Mouse (Mus musculus) forebrain, embryonic 12.5 days (tissue): ENCODE results near the gene Pcyt1a. TPM values are rescaled to one million over a fixed set of nuclear protein-coding genes. Genes with fewer than 3 reads are reported as not detected.

ENCODE experiments used
- ATAC-seq: fragments of 200-750 bp; cut with Nextera tagmentation; 2 replicates; pipeline ENCODE4 v1.8.0; 2017; ENCODE audit warnings: moderate TSS enrichment; ENCODE audit not compliant: low FRiP score
- H3K27ac ChIP-seq: fragments of 300-500 bp; sonication (generic); 2 replicates; pipeline ENCODE4 v1.5.1; 2016; ENCODE audit warnings: mild to moderate bottlenecking
- H3K27me3 ChIP-seq: fragments of 300-500 bp; sonication (generic); 2 replicates; pipeline ENCODE4 v1.6.1; 2016; ENCODE audit warnings: mild to moderate bottlenecking
- H3K36me3 ChIP-seq: fragments of 300-500 bp; sonication (generic); replicated peaks from 2 replicates; pipeline ENCODE4 v1.6.1; 2016; ENCODE audit warnings: mild to moderate bottlenecking
- H3K4me1 ChIP-seq: fragments of 300-500 bp; sonication (generic); 2 replicates; pipeline ENCODE4 v1.6.1; 2016
- H3K4me2 ChIP-seq: fragments of 300-500 bp; sonication (generic); 2 replicates; pipeline ENCODE4 v1.6.1; 2016; ENCODE audit warnings: mild to moderate bottlenecking, moderate library complexity
- H3K4me3 ChIP-seq: fragments of 300-500 bp; sonication (generic); replicated peaks from 2 replicates; pipeline ENCODE4 v1.5.1; 2016; ENCODE audit warnings: mild to moderate bottlenecking
- H3K9ac ChIP-seq: fragments of 300-500 bp; sonication (generic); 2 replicates; pipeline ENCODE4 v1.6.1; 2016; ENCODE audit warnings: mild to moderate bottlenecking
- H3K9me3 ChIP-seq: fragments of 300-500 bp; sonication (generic); 2 replicates; pipeline ENCODE4 v1.6.1; 2016
- WGBS: fragments of 180-500 bp; shearing (Covaris S2); methylation state at CpG from one replicate; pipeline ENCODE4 v1.1.7; 2016; 5-methylcytosine and 5-hydroxymethylcytosine counted together
- polyA plus RNA-seq: library from polyadenylated mRNA; unstranded; fragments of >200 nt; fragmentation: Nextera tagmentation; extraction: Ambion mirVana; gene quantifications from 2 replicates; pipeline ENCODE4 v1.2.1, GENCODE M21; 2016

Gene Pcyt1a
- polyA plus RNA-seq, 1 experiment from 2014 or later = 42.7 TPM

DNA sequence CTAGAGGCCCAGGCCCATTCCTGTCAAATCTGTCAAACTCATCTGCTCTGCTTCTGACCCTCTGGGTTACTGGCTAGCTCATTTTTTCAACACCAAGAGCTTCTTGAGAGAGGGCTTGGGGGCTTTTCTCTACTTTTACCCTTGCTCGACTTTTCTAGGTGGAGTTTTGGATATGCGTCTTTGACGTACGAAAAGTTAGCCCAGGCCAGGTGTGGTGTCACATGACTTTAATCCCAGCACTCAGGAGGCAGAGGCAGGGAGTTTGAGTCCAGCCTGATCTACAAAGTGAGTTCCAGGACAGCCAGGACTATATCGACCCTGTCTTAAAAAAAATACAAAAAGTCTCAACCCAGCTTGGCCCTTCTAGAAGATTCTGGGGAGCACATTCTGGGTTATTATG lies 77.3 kb downstream of the Pcyt1a start:
- Histone ChIP-seq H3K9ac (no peak overlapping the region), H3K36me3 (no peaks in the 10 kb centered on the region), H3K4me1 (peaks cover 16% of the 10 kb centered on the region), H3K4me3 (no peak overlapping the region), H3K9me3 (no peaks in the 10 kb centered on the region), H3K27me3 (no peaks in the 10 kb centered on the region), H3K27ac (no peak overlapping the region), H3K4me2 (no peak overlapping the region)
- 86% methylated on average over 5 of the region's 5 CpGs for WGBS
- no peak for ATAC-seq

DNA sequence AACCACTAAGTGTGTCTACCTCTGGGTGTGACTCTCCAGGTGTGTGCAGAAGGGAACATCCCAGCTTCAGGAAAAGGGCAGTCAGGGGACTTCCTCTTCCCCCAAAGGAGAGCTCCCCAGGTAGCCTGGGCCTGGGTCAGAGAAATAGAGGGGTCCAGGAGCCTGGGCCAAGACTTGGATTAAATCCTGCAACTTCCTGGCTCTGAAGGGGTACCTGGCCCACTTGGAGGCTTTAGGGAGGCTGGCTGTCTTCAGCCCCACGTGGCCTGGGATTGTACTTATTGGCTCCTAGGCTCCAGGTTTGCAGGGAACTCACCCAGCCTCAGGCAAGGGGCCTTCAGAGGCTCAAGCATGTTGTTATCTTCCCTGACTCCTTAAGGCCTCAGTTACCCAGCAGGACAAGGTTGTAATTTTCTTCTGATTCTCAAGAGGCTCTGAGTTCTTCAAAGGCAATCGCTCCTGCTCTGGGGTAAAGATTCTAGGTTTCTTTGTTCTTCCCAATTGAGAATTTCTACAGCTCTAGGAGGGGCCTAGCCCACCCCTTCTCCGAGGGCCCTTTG lies 77.9 kb downstream of the Pcyt1a start:
- Histone ChIP-seq H3K4me2 (no peak overlapping the region), H3K9me3 (no peaks in the 10 kb centered on the region), H3K4me1 (peaks cover 16% of the 10 kb centered on the region), H3K27ac (no peak overlapping the region), H3K27me3 (no peaks in the 10 kb centered on the region), H3K9ac (no peak overlapping the region), H3K36me3 (no peaks in the 10 kb centered on the region), H3K4me3 (no peak overlapping the region)
- ATAC-seq = no peak
- WGBS = 33% methylated on average over 3 of the region's 3 CpGs

DNA sequence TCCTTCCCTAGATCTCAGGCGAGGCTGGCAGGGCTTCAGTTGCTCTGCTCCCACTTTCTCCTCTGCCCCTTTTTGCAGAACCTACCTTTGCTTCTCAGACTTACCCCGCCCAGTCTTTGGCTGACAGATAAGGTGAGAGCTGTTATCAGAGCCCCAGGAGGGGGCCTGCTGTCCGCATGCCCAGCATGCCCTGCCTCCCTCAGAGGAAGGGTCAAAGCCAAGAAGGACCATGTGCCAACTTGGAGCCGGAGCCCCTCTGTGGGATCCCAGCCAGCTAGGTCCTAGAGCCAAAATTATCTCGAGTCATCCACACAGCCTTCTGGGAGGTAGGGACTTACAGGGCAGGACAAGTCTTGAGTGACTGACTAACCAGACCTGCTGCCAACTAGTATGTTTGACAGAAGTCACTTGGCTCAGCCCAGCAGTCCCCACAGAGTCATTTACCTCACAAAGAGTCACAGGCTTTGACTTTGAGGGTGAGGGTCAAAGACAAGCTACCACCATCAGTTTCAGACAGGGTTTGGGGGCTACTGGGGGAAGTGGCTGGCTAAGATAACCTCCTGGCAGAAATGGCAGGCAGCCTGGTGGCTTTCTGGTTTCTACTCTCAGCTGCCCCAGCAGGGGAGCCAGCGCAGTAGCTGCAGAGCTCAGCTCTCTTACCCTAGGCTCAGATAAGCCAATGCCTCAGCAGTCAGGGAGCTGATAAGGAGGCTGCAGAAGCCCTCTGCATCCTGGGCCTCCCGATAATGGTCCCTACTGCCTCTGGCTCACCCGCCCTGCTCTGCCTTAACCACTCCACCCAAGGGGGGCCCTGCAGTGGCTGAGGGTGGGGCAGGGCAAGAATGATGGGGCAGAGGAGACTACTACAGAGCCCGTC lies 78.6 kb downstream of the Pcyt1a start:
- Histone ChIP-seq H3K4me3 (no peak overlapping the region), H3K4me1 (peaks cover 16% of the 10 kb centered on the region), H3K27me3 (no peaks in the 10 kb centered on the region), H3K9me3 (no peaks in the 10 kb centered on the region), H3K36me3 (no peaks in the 10 kb centered on the region), H3K4me2 (no peak overlapping the region), H3K27ac (no peak overlapping the region), H3K9ac (no peak overlapping the region)
- 63% methylated on average over 9 of the region's 9 CpGs for WGBS
- 0 out of 2 replicates have a peak, but pooled peaks have one; percentile 21 for ATAC-seq

DNA sequence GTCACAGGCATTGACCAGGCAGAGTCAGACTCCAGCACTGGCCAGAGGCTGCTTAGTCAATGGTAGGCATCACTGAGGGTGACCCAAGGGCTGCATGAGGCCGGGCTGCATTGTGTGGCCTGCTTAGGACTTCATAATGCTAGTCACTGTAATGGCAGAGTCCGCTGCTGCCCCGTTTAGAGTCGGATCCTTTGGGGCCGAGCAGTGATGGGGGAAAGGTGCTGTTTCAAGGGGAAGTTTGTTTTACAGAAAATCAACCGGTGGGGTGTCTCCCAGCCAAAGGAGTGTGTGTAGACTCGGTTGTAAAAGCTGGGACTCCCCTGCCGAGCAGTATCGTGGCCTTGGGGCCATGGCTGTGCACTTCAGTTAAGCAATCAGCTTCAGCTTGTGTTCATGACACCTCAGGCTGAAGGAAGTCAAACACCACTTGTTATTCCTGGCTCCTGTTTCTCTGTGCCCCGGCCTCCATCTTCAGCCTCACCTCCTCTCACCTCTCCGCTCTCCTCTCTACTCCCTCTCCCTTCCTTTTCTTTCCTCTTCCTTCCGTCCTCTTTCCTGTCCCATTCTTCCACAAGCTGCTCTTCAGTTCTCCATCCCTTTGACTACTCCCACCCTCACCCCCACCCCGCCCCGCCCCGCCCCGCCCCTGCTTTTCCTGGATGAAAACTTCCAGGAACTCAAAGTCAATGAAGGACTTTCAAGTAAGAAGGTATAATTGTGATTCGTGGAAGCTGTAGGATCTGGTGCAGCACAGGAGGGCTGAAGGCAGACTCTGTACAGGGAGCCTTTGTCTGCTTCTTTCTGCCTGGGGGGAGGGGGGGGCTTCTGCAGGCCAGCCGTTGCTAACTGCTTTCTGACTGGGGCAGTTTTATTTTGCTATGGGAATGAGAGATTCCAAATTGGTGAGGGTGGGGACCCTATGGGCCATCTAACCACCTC lies 79.9 kb downstream of the Pcyt1a start:
- 75% methylated on average over 18 of the region's 18 CpGs for WGBS

DNA sequence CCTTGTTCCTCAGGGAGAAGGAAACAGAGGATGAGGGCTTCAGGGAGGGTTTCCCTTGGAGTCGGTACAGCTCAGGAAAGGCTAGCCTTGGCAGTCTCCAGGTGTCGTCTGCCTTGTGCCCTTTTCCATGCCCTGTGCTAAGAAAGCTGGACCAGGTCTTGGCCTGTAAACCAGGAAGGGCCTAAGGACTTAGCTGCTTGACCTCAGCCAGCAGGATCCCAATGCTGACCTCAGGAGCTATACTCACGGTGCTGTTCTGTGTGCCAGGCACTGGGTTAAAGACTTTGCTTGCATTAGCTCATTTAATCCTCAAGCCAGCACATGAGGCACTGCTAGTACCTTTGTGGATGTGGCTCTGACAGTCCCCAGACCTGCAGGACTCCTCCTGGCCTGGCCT lies 80.6 kb downstream of the Pcyt1a start:
- Histone ChIP-seq H3K9me3 (no peaks in the 10 kb centered on the region), H3K4me1 (peaks cover 28% of the 10 kb centered on the region)

More for the DNA sequence above, 79.9 kb downstream of the Pcyt1a start:
- Histone ChIP-seq H3K4me1 (peaks cover 22% of the 10 kb centered on the region), H3K36me3 (no peaks in the 10 kb centered on the region), H3K27ac (no peak overlapping the region), H3K4me2 (no peak overlapping the region), H3K4me3 (no peak overlapping the region), H3K27me3 (no peaks in the 10 kb centered on the region), H3K9me3 (no peaks in the 10 kb centered on the region), H3K9ac (no peak overlapping the region)
- no peak for ATAC-seq

DNA sequence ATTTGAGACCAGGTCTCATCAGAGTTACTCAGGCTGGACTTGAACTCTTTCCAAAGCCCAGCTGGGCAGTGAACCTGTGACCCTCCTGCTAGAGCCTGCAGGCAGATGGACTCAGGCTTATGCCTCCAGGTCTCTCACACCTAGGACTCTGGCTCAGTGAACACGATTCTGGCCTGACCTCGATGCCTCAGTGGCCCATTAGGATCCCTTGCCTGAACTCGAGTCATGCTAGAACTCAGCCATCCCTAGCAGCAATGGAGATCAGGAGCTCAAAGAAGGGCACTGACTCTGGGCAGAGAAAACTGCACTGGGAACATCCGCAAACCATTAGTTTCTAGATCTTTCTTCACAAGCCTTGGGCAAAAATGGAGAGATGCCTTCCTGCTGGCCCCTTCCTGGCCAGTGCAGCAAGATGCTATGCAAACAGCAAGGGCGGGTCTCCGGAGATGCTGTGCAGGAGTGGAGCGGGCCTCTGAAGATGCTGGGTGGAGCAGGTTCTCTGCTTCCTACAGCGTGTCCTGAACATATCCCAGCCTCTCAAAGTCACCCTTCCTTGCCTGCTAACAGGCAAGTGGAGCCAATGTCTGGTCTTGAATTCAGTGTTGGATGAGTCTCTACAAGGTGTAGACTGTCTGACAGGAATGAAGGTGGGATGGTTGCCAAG lies 81.2 kb downstream of the Pcyt1a start:
- no peaks in the 10 kb centered on the region for H3K27me3 ChIP-seq
- 87% methylated on average over 8 of the region's 8 CpGs for WGBS
- H3K9ac ChIP-seq = no peak overlapping the region
- H3K36me3 ChIP-seq = no peaks in the 10 kb centered on the region
- no peak for ATAC-seq
- H3K9me3 ChIP-seq = no peaks in the 10 kb centered on the region
- H3K4me1 ChIP-seq = peaks cover 33% of the 10 kb centered on the region
- H3K4me3 ChIP-seq = no peak overlapping the region
- no peak overlapping the region for H3K27ac ChIP-seq
- no peak overlapping the region for H3K4me2 ChIP-seq

More for the DNA sequence above, 80.6 kb downstream of the Pcyt1a start:
- 77% methylated on average over 3 of the region's 3 CpGs for WGBS
- no peak overlapping the region for H3K9ac ChIP-seq
- no peak overlapping the region for H3K27ac ChIP-seq
- H3K4me2 ChIP-seq = no peak overlapping the region
- H3K4me3 ChIP-seq = no peak overlapping the region
- H3K36me3 ChIP-seq = no peaks in the 10 kb centered on the region
- ATAC-seq = no peak
- H3K27me3 ChIP-seq = no peaks in the 10 kb centered on the region

DNA sequence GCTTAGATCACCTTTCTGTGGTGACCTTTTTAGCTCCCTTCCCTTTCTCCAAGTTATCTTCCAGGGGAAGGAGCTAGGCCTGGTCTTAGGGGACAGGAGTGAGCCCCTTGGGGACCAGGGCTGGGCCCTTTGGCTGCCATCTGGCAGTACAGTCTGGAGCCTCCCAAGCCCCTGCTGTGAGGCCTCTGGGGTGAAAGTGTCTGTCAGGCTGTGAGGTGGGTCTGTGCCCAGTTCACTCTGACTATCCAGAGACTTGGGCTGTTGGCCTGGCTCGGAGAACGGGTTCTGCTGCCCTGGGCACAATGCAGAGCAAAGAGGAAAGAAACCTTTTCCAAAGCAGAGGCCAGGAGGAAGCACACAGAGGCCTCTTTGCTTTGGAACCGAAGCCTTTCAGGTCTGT lies 82.2 kb downstream of the Pcyt1a start:
- H3K27ac ChIP-seq = 0 out of 2 replicates have a peak overlapping the region, but pooled peaks have one; percentile 6

DNA sequence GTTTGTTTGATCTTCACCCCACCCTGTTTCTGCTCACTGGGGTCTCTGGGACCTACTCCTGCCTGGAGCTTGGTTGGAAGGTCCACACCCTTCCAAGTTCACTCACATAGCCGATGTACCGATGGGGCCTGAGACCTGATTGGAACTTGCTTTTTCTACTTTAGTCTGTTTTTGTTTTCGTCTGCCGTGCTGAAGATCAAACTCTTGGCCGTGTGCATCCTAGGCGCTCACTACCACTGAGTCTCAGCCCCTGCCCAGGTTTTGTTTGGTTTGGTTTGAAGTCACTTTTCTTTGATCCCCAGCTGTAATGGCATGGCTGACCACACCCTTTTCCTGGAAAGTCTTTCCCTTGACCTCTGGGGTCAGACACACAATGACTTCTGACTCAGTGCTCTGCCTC lies 82.7 kb downstream of the Pcyt1a start:
- Histone ChIP-seq H3K4me1 (peaks cover 33% of the 10 kb centered on the region), H3K27ac (no peak overlapping the region), H3K36me3 (no peaks in the 10 kb centered on the region), H3K27me3 (no peaks in the 10 kb centered on the region), H3K9me3 (no peaks in the 10 kb centered on the region), H3K4me2 (no peak overlapping the region), H3K9ac (no peak overlapping the region), H3K4me3 (no peak overlapping the region)
- ATAC-seq = no peak
- 86% methylated on average over 6 of the region's 6 CpGs for WGBS

More for the DNA sequence above, 82.2 kb downstream of the Pcyt1a start:
- Histone ChIP-seq H3K4me3 (no peak overlapping the region), H3K9me3 (no peaks in the 10 kb centered on the region), H3K9ac (no peak overlapping the region), H3K4me2 (no peak overlapping the region), H3K4me1 (peaks cover 33% of the 10 kb centered on the region), H3K27me3 (no peaks in the 10 kb centered on the region), H3K36me3 (no peaks in the 10 kb centered on the region)
- WGBS = 74% methylated on average over 3 of the region's 3 CpGs
- no peak for ATAC-seq

DNA sequence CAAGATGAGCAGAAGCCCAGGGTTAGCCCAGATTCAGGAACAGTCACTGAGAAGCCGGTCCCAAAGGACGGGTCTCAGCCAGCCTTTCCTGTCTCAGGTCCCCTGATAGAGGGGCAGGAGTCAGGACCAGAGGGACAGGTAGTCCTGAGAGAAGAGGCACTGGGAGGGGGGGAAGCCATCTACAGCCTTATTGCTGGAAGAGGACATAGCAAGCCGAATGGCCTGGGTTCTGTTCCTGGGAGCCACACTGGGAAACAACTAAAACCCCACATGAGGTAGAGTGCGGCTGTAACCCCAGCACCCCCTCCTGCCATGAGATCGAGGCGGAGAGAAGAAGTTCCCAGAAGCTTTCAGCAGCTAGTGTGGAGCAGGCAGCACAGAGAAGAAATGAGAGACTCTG lies 83.2 kb downstream of the Pcyt1a start:
- Histone ChIP-seq H3K4me3 (no peak overlapping the region), H3K4me1 (peaks cover 33% of the 10 kb centered on the region), H3K9ac (no peak overlapping the region), H3K27me3 (no peaks in the 10 kb centered on the region), H3K36me3 (no peaks in the 10 kb centered on the region), H3K27ac (no peak overlapping the region), H3K9me3 (no peaks in the 10 kb centered on the region), H3K4me2 (no peak overlapping the region)
- WGBS = 90% methylated on average over 6 of the region's 6 CpGs
- no peak for ATAC-seq

DNA sequence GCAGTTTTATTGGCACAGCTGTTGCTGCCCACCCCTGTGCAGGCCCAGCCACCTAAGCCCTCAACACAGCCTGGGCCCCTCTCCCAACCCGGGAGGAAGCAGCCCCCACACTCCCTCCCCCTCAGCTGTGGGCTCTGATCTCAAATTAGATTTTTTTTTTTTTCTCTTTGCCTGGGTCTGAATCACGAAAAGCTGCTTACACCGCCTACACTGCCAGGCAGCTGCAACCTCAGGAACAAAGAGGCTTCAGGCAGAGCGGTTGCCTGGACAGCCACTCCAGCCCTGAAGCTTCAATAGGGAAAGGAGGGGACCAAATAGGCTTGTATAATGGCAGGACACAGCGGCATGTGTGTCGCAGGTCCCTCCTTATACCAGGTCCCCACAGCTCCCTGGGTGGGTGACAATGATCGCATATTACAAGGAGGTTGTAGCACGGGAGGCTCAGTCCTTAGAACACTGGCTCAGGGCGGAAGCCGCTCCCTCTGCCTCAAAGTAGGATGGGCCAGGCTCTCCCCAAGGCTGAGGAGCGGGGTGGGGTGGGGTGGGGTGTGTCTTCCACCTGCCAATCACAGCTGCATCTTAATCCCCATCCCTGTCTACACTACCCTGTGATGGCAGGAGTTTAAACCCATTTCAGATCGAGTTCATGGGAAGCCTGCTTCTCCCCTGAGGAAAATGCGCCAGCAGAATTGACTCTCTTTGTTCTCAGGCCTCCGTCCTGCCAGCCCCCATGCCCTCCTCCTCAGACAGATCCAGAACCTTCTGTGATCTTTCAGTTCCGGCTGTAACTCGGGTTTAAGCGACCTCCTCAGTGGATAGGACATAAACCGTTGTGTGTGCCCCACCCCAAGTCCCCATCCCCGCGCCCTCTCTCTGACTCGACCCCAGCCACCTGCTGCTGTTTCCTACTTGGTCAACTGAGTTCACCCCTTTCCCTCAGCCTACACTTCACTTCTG lies 85.6 kb downstream of the Pcyt1a start:
- 0 out of 2 replicates have a peak overlapping the region, but pooled peaks have one; percentile 10 for H3K4me3 ChIP-seq
- H3K9ac ChIP-seq = peak overlapping the region; percentile 56
- H3K27ac ChIP-seq = peak overlapping the region; percentile 99
- H3K4me1 ChIP-seq = peaks cover 29% of the 10 kb centered on the region
- no peaks in the 10 kb centered on the region for H3K9me3 ChIP-seq
- H3K27me3 ChIP-seq = no peaks in the 10 kb centered on the region
- 7% methylated on average over 21 of the region's 21 CpGs for WGBS
- no peaks in the 10 kb centered on the region for H3K36me3 ChIP-seq
- peak overlapping the region; percentile 46 for H3K4me2 ChIP-seq
- peak; percentile 94 for ATAC-seq
